Mouse (Mus musculus): Measurements from ENCODE around the gene Gm9999.
"Not testable (repeated sequence)": the region's sequence is repeated elsewhere in the genome, so short reads cannot be mapped to it uniquely, and the experiment has no call there.

Gm9999 gene

GRCm38 (mm10) chr7:46983280-46983679 is at the start of gene Gm9999:
Gene Gm9999, plus strand, starts transcription at chr7:46983580.
- no peak for DNase-seq

GRCm38 (mm10) chr7:46934788-46935187 is 48.6 kb upstream of the Gm9999 start:
- DNase-seq, result peak; percentile 16

- peak; percentile 63 for DNase-seq
Observed at GRCm38 (mm10) chr7:46935847-46936246, 47.5 kb upstream of the Gm9999 start.

GRCm38 (mm10) chr7:46957831-46958691 is 25.3 kb upstream of the Gm9999 start, which contains the start of gene Uevld:
Gene Uevld, minus strand, starts transcription at chr7:46958527.
- DNase-seq, result peak; percentile 97

GRCm38 (mm10) chr7:46958853-46959252 is 24.5 kb upstream of the Gm9999 start:
- DNase-seq, result no peak

GRCm38 (mm10) chr7:46960991-46961390 is 22.4 kb upstream of the Gm9999 start:
- no peak for DNase-seq

GRCm38 (mm10) chr7:46962132-46962531 is 21.2 kb upstream of the Gm9999 start:
- peak; percentile 52 for DNase-seq

GRCm38 (mm10) chr7:46962806-46963618 is 20.4 kb upstream of the Gm9999 start:
- peak; percentile 90 for DNase-seq

- DNase-seq, result no peak
Observed at GRCm38 (mm10) chr7:46964070-46964469, 19.3 kb upstream of the Gm9999 start.

- no peak for DNase-seq
Observed at GRCm38 (mm10) chr7:46969898-46970297, 13.5 kb upstream of the Gm9999 start.

- no peak for DNase-seq
Observed at GRCm38 (mm10) chr7:46974648-46975047, 8.7 kb upstream of the Gm9999 start.

GRCm38 (mm10) chr7:46975456-46975855 is 7.9 kb upstream of the Gm9999 start:
- DNase-seq, result no peak

GRCm38 (mm10) chr7:46985718-46986505 is 2.5 kb downstream of the Gm9999 start:
- peak; percentile 77 for DNase-seq

GRCm38 (mm10) chr7:46986646-46987045 is 3.3 kb downstream of the Gm9999 start:
- peak; percentile 74 for DNase-seq

GRCm38 (mm10) chr7:46987073-46987472 is 3.7 kb downstream of the Gm9999 start:
- peak; percentile 39 for DNase-seq

- not testable (repeated sequence) for DNase-seq
Observed at GRCm38 (mm10) chr7:46989387-46989786, 6.0 kb downstream of the Gm9999 start.

- no peak for DNase-seq
Observed at GRCm38 (mm10) chr7:46993079-46993478, 9.7 kb downstream of the Gm9999 start.

GRCm38 (mm10) chr7:46995558-46995957 is 12.2 kb downstream of the Gm9999 start:
- no peak for DNase-seq

GRCm38 (mm10) chr7:46997008-46997407 is 13.6 kb downstream of the Gm9999 start:
- no peak for DNase-seq

- DNase-seq, result no peak
Observed at GRCm38 (mm10) chr7:46997644-46998395, 14.4 kb downstream of the Gm9999 start.

- DNase-seq, result no peak
Observed at GRCm38 (mm10) chr7:46998942-46999341, 15.6 kb downstream of the Gm9999 start.
